Mouse (Mus musculus): ENCODE data around the gene Col4a1.

Col4a1 gene

DNA sequence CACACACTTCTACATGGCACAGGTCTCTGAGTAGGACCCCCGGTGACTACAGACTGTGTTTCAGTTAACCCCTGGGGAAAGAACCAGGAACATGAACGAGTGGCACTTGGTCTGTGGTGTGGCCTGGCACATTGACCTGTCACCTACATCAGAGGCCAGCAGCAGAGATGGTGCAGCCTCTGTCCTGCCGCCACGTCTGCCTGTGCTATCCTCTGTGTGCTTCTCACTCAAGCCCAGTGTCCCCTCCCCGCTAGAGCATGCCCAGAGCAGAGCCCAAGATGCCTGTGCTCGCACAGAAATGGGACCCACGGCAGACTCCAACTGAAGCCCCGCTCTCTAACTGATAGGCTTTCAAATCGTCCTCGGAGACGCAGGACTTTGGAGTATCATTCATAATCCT lies 6.8 kb upstream of the Col4a1 start:
- no peaks in the 10 kb centered on the region for H3K36me3 ChIP-seq (ENCODE audit: control insufficient read depth, insufficient read depth, low read length, poor library complexity, severe bottlenecking)

DNA sequence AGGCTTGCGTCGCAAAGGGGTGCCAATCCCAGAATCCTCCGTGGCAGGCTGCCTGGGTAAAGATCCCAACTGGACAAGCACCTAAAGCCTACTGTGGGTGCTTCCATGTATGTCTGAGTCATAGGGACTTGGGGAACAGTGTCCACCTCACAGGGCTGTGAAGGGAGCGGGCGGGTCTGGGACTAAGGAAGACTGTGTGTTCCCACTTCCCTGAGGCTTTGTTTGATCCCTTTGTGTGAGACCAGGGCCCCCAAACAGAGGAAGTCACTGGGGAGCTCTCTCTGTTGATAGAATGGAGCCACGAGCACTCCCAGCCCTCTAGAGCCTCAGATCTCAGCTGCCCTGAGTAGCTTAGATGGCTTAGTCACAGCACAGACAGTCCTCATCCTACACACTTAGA lies 3.5 kb upstream of the Col4a1 start:
- Histone ChIP-seq H3K27me3 (ENCODE audit: control insufficient read depth, insufficient read depth, low read length, poor library complexity, severe bottlenecking) (no peaks in the 10 kb centered on the region), H3K36me3 (ENCODE audit: control insufficient read depth, insufficient read depth, low read length, poor library complexity, severe bottlenecking) (no peaks in the 10 kb centered on the region)
- no peak for DNase-seq (ENCODE audit: low read depth, low spot score)

More for the DNA sequence above, 6.8 kb upstream of the Col4a1 start:
- DNase-seq (ENCODE audit: low read depth, low spot score), result no peak
- no peaks in the 10 kb centered on the region for H3K27me3 ChIP-seq (ENCODE audit: control insufficient read depth, insufficient read depth, low read length, poor library complexity, severe bottlenecking)

DNA sequence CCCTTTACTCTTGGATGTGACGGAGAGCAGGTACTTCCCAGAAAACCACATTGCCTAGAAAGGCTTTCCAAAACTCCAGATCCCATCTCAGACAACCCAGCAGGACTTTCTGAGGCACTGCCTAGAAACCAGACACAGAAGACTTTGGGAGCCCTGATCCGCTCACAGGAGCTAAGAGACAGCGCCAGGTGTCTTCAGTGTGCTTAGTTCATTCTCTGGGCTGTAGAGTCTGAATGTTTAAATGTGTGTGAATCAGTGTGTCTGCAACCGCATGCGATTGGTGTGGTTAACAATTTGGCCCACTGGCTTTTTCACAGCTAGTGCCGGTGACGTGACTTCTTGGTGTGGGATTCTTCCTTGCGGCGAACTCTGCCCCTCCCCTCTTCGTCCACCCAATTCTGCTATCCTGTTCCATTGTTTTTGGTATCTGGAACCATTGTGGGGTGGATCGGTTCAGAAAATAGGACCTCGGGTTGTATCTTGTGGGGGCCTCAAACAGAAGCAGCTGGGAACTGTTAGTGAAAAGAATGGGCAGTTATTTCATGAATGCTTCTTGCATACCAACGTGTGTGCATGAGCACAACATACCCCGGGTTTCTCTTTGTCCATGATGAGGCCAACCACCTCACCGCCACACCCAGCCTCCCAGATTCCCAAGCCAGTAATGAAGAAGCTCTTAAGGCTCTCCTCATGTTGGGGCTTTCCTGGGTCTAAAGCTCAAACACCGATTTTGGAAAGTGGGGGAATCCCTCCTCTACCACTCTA lies 2.7 kb upstream of the Col4a1 start:
- Histone ChIP-seq H3K27me3 (ENCODE audit: control insufficient read depth, insufficient read depth, low read length, poor library complexity, severe bottlenecking) (no peaks in the 10 kb centered on the region), H3K36me3 (ENCODE audit: control insufficient read depth, insufficient read depth, low read length, poor library complexity, severe bottlenecking) (no peaks in the 10 kb centered on the region)
- DNase-seq (ENCODE audit: low read depth, low spot score), result no peak

DNA sequence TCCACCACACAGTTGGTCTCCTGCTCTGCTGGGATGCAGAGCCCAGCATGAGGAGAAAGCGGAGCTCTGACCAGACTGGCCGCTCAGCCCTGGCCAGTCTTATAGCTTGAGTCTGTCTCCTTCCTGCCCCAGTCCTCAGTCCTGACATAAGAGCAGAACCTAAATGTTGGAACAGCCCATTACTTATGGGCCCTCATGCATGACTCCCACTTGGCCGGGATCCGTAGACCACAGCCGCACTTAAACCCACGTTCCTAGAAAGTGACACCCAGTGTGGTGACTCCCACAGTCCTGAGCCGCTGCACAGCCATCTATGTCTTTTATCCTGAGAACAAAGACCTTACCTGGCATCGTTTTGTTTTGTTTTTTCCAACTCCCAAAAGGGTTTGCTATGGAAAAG lies 2.0 kb upstream of the Col4a1 start:
- DNase-seq (ENCODE audit: low read depth, low spot score), result no peak
- Histone ChIP-seq H3K27me3 (ENCODE audit: control insufficient read depth, insufficient read depth, low read length, poor library complexity, severe bottlenecking) (no peaks in the 10 kb centered on the region), H3K36me3 (ENCODE audit: control insufficient read depth, insufficient read depth, low read length, poor library complexity, severe bottlenecking) (no peaks in the 10 kb centered on the region)

DNA sequence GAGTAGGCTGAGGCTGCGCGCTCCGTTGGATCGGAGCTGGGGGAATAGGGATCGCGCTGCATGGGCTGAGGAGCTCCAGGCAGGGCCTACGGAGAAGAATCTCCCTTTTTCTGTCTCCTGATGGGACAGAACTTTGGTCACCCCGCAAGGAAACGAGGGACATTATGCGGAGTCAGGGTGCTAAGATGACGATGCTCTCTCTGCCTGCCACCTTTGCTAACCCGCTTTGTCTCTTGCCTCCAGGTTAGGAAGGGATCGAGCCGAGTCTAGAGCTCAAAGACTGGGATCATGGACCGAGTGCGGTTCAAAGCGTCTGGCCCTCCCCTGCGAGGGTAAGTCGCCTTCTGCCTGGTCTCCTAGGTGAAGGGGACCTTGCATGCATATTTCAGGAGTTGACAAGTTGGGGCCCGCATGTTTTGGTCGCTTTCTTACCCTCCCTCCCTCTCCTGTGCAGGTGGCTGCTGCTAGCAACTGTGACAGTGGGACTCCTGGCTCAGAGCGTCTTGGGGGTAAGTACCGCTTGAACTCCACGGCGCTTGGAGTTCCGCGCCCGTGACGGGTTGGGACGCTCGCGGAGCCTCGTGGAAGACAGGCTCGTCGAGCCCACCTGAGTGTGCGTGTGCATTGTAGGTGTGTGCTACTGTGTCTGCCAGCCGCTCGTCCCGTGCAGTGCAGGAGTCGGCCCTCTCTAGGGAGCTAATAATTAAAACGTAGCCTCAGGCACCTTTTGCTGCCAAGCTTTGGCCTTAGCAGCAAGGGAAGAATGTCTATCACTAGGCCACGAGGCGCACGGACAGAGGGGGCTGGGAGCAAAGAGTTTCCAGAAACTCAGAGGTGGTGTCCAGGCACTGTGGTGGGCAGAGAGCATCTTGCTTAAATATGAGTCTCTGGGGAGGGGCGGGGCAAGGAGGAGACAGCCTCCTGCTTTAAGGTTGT lies 818 bp upstream of the Col4a1 start:
- Histone ChIP-seq H3K36me3 (ENCODE audit: control insufficient read depth, insufficient read depth, low read length, poor library complexity, severe bottlenecking) (no peaks in the 10 kb centered on the region), H3K27me3 (ENCODE audit: control insufficient read depth, insufficient read depth, low read length, poor library complexity, severe bottlenecking) (no peaks in the 10 kb centered on the region)
- no peak for DNase-seq (ENCODE audit: low read depth, low spot score)

DNA sequence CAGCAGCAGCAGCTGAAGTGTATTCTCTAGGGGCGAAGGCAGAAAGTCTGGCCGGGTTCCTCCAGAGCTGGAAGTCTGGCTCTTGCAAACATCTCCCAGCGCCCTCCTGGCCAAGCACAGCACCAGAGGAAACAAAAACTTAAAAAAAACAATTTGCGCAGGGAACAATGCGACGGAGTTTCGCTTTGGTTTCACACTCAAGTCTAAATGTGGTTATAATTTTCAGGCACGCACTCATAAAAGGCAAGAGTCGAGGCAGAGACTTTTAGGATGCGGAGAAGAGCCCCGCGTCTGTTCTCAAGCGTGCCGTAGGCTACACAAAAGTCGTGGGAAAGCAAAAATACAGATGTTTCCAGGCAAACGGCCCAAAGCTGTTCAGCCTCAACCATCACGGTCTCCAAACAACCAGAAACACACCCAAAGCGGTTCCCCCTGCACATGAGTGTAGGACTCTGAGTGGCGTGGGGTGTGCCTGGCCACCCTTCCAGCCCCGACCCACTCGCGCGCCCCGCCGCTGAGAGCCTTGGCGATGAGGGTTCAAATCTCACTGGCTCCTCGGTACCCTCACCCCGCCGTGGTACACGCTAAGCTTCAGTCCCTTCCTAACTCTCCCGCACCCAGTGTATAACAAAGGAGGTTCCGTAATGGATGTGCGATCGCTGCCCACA lies 811 bp downstream of the Col4a1 start:
- no peaks in the 10 kb centered on the region for H3K36me3 ChIP-seq (ENCODE audit: control insufficient read depth, insufficient read depth, low read length, poor library complexity, severe bottlenecking)
- DNase-seq (ENCODE audit: low read depth, low spot score), result no peak
- no peaks in the 10 kb centered on the region for H3K27me3 ChIP-seq (ENCODE audit: control insufficient read depth, insufficient read depth, low read length, poor library complexity, severe bottlenecking)

DNA sequence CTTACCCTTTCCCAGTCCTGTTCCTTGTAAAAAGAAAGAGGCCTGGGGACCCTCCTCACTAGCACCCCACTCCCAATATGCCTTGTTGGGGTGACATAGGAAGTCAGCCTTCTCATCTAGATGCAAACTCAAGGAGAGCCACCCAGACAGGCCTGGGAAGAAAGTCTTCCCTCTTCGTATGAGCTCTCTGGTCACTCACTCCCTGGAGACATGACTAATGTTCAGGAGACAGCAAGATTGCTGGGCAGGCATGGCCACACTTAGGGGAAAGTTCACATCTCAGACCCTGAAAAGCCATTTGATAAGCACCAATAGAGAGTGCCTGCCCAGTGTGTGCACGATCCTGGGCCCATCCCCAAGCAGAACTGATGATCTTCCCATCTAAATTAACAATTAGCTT lies 2.6 kb downstream of the Col4a1 start:
- H3K36me3 ChIP-seq (ENCODE audit: control insufficient read depth, insufficient read depth, low read length, poor library complexity, severe bottlenecking), result no peaks in the 10 kb centered on the region
- no peak for DNase-seq (ENCODE audit: low read depth, low spot score)
- H3K27me3 ChIP-seq (ENCODE audit: control insufficient read depth, insufficient read depth, low read length, poor library complexity, severe bottlenecking), result no peaks in the 10 kb centered on the region

DNA sequence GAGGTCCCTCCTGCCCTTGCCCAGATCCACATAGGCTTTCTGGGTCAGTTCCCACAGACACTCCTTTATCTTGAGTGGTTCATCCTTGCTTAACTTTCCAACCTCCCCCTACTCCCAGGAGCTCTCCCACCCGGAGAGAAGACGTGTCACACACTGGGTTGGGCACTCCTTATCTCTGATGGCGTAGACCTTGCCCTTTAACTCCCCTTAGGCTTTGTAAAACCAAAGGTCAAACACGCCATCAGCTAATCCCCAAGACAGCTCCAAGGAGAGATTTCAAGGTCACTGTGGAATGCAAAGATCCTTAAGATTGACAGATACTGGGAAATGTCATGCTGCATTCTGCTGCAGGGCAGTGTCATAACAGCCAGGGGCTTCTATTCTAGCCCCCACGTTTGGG lies 3.4 kb downstream of the Col4a1 start:
- no peak for DNase-seq (ENCODE audit: low read depth, low spot score)
- H3K36me3 ChIP-seq (ENCODE audit: control insufficient read depth, insufficient read depth, low read length, poor library complexity, severe bottlenecking), result no peaks in the 10 kb centered on the region
- H3K27me3 ChIP-seq (ENCODE audit: control insufficient read depth, insufficient read depth, low read length, poor library complexity, severe bottlenecking), result no peaks in the 10 kb centered on the region

DNA sequence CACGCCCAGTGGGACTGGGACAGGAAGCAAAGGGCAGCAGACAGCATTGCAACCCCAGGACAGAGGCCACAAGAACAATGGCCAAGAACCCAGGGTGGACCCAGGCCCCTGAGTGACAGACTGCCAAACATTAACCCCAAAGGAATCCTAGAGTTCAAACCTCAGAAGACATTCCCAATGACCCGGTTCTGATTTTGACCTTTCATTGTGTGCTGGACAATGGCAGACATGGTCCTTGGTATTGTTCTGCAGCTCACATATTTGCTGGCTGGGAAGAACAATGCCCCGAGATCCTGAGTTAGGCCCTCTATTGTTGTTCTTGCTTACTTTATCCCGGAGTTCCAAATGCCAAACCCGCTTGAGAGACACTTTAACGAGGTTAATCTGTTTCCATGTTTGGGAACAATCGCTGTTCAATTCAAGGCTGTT lies 4.0 kb downstream of the Col4a1 start:
- DNase-seq (ENCODE audit: low read depth, low spot score), result no peak
- Histone ChIP-seq H3K27me3 (ENCODE audit: control insufficient read depth, insufficient read depth, low read length, poor library complexity, severe bottlenecking) (no peaks in the 10 kb centered on the region), H3K36me3 (ENCODE audit: control insufficient read depth, insufficient read depth, low read length, poor library complexity, severe bottlenecking) (no peaks in the 10 kb centered on the region)

DNA sequence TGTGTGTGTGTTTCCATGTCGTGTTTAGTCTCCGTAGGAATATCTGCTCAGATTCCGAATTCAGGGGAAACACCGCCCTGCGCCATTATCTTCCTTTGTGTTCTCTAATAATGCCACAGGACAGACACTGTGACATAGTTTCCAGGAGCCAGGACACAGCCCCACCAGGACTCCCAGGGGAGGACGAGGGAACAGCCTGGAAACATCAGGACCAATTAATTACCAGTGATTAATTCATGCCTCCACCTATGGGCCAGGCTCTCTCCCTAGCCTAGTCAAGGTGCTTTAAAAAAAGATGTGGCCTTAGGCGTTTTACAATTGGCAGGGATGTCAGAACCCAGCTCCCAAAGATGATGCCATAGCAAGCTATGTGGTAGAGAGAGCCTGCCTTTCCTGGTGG lies 5.2 kb downstream of the Col4a1 start:
- Histone ChIP-seq H3K27me3 (ENCODE audit: control insufficient read depth, insufficient read depth, low read length, poor library complexity, severe bottlenecking) (no peaks in the 10 kb centered on the region), H3K36me3 (ENCODE audit: control insufficient read depth, insufficient read depth, low read length, poor library complexity, severe bottlenecking) (no peaks in the 10 kb centered on the region)
- no peak for DNase-seq (ENCODE audit: low read depth, low spot score)

DNA sequence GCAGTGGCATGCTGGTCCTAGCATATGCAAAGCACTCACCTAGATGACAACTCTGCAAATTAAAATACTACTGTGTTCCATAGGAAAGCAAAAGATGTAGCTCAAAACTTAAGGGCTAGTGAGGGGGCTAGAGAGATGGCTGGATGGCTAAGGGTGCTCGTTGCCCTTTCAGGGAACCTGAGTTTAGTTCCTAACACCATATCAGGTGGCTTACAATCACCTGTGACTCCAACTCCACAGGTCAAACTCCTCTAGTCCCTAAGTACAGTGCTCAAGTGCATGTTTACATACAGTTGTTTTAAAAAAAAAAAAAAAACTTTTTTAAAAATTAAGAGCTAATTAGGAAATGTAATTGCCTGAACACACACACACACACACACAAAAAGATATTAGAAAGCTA lies 7.1 kb downstream of the Col4a1 start:
- H3K36me3 ChIP-seq (ENCODE audit: control insufficient read depth, insufficient read depth, low read length, poor library complexity, severe bottlenecking), result no peaks in the 10 kb centered on the region
- DNase-seq (ENCODE audit: low read depth, low spot score), result no peak
- no peaks in the 10 kb centered on the region for H3K27me3 ChIP-seq (ENCODE audit: control insufficient read depth, insufficient read depth, low read length, poor library complexity, severe bottlenecking)

DNA sequence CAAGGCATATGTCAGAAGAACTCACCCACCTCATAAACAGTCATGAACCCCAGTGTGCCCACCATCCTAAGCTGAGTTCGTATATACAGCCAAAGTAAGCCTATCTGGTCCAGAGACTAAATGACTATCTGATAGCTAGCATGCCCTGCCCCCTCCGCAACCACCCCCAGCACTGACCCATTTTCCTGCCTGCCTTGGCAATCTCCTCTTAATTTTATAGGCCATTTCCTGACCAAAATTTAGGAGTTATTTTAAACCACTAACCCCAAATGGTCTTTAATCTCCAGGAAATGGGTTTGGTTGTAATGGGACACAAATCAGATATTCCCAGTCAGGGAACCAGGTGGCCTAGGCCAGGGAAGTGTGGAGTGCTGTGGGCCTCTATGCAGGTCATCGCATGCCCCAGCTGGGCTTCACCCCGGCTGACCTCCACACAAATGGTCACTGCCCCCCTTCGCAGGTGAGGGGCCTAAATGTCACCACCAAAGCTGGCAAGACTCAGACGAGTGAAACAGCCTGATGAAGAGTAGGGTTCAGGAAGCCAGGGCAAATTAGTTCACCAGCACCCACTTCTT lies 8.5 kb downstream of the Col4a1 start:
- DNase-seq (ENCODE audit: low read depth, low spot score), result no peak
- no peaks in the 10 kb centered on the region for H3K27me3 ChIP-seq (ENCODE audit: control insufficient read depth, insufficient read depth, low read length, poor library complexity, severe bottlenecking)
- H3K36me3 ChIP-seq (ENCODE audit: control insufficient read depth, insufficient read depth, low read length, poor library complexity, severe bottlenecking), result no peaks in the 10 kb centered on the region

DNA sequence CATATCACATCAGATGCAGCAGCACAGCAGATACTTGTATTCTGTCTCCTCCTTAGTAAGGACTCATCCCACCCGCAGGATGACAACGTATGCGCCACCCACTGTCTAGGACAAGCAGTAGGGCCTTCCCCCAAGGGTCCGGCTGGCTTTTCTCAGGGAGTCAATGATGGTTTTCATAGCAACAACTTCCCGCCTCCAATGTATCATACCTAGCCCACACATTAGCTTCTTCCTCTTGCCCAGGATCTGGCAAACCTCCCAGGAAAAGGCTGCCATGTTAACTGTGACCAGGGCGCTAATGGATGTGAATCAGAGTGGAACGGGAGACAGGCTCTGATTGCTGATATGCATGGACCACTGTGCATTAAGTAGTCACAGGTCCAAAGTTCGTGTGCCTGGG lies 12.2 kb downstream of the Col4a1 start:
- no peak for DNase-seq (ENCODE audit: low read depth, low spot score)
- Histone ChIP-seq H3K27me3 (ENCODE audit: control insufficient read depth, insufficient read depth, low read length, poor library complexity, severe bottlenecking) (no peaks in the 10 kb centered on the region), H3K36me3 (ENCODE audit: control insufficient read depth, insufficient read depth, low read length, poor library complexity, severe bottlenecking) (no peaks in the 10 kb centered on the region)

DNA sequence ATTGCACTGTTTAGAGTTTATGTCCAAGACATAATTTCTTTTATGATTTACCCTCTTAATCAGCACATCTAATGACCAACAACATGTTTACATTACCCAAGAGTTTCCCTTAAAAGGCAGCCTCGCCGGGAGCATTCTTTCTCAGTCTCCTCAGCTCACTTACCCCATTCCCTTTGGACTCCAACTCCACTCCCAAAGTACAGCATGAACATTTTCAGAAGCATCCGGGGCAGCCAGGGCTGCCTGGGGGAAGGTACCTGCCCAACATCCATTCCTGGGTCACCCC lies 13.4 kb downstream of the Col4a1 start:
- DNase-seq (ENCODE audit: low read depth, low spot score), result no peak
- H3K27me3 ChIP-seq (ENCODE audit: control insufficient read depth, insufficient read depth, low read length, poor library complexity, severe bottlenecking), result no peaks in the 10 kb centered on the region
- H3K36me3 ChIP-seq (ENCODE audit: control insufficient read depth, insufficient read depth, low read length, poor library complexity, severe bottlenecking), result no peaks in the 10 kb centered on the region
